Mouse (Mus musculus) kidney, adult 2 months (tissue): Measurements from ENCODE around the gene Edc4.

Source experiments
- CTCF ChIP-seq: fragments of 200-500 bp; conservative IDR thresholded peaks from 2 replicates; pipeline ENCODE4 v1.5.1; 2011; ENCODE audit warnings: low read depth, mild to moderate bottlenecking, control low read depth, low read length, moderate library complexity, mixed read lengths; ENCODE audit not compliant: insufficient read depth, insufficient read length
- POLR2A ChIP-seq: fragments of 200-500 bp; IDR thresholded peaks from one replicate; pipeline ENCODE4 v1.6.1; 2011; ENCODE audit warnings: low read depth, low read length, control low read depth

- no peak for TF ChIP-seq POLR2A
- no peak for TF ChIP-seq CTCF
Measured at GRCm38 (mm10) chr8:105861951-105862350, 18.7 kb upstream of the Edc4 start.
